Mouse (Mus musculus) MEL (cell line): Measurements from ENCODE around the gene Rps21.

Source experiments
- CTCF ChIP-seq, 3 experiments: IDR thresholded peaks in 2 of 3; conservative IDR thresholded peaks in 1 of 3; 2 replicates each; pipeline ENCODE4 v1.5.1; 2011 to 2012; ENCODE audit warnings: low read length in 3 of 3, low read depth in 2 of 3, mild to moderate bottlenecking in 2 of 3, improper control_type of control experiment in 1 of 3, inconsistent platforms in 1 of 3, mixed read lengths in 1 of 3, moderate library complexity in 1 of 3; ENCODE audit not compliant: control insufficient read depth in 1 of 3, insufficient read depth in 1 of 3, poor library complexity in 1 of 3, severe bottlenecking in 1 of 3
- POLR2A ChIP-seq, 2 experiments: IDR thresholded peaks; 2 replicates each; pipeline ENCODE4 v1.6.1; 2011 to 2012; ENCODE audit warnings: low read length in 2 of 2, mild to moderate bottlenecking in 2 of 2, control low read depth in 1 of 2, improper control_type of control experiment in 1 of 2, low read depth in 1 of 2, moderate library complexity in 1 of 2; ENCODE audit not compliant: control insufficient read depth in 1 of 2, insufficient read depth in 1 of 2, poor library complexity in 1 of 2

DNA sequence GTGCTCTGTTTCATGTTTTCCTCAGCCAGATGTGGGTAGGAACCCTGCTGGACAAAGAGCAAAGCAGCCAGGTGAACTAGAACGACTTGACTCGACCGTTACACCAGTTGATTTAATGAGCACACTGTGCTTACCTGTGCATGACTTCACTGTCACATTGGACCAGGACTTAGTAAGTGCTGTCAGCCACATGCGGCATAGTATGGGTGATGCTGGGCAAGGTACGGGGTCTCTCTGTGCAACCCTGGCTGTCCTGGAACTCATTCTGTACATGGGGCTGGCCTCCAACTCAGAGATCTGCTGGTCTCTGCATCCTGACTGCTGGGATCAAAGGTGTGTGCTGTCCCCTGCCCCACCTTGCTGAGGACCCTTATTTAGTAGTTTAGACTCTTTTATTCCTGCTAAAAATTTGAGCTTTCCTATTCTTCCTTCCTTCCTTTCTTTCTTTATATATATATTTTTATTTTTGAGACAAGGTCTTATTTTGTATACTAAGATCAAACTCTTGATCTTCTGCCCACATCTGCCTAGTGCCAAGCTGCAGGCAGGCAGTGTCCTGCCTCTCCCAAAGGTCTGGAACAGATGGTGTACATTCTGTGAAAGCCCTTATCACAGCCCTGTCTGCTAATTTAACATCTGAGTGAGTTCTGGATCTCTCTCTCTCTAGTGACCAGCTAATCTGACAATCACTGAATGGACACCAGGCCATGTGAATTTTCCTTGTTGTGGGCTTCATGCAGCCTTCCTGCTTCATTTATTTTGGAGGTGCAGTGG lies 2.6 kb upstream of the Rps21 start:
- no peak for TF ChIP-seq POLR2A (IDR thresholded peaks at IDR 0.05; ENCODE audit: control insufficient read depth in 1 of 2, insufficient read depth in 1 of 2, low read depth in 1 of 2, low read length in 2 of 2, poor library complexity in 1 of 2)
- no peak for TF ChIP-seq CTCF (IDR thresholded peaks at IDR 0.05 in 2 of 3, conservative IDR thresholded peaks at IDR 0.05 in 1 of 3; ENCODE audit: control insufficient read depth in 1 of 3, insufficient read depth in 1 of 3, low read depth in 2 of 3, low read length in 3 of 3, poor library complexity in 1 of 3, severe bottlenecking in 1 of 3)
